Mouse (Mus musculus) MEL-GATA-1-ER (cell line): ENCODE measurements around the gene Decr2.
"Not testable (repeated sequence)": the region's sequence is repeated elsewhere in the genome, so short reads cannot be mapped to it uniquely, and the experiment has no call there.

Source experiments
- DNase-seq: peaks from one replicate; pipeline ENCODE4 v3.0.0-alpha.2; 2012; ENCODE audit warnings: low read depth; ENCODE audit errors: extremely low read depth

The Decr2 gene

DNA sequence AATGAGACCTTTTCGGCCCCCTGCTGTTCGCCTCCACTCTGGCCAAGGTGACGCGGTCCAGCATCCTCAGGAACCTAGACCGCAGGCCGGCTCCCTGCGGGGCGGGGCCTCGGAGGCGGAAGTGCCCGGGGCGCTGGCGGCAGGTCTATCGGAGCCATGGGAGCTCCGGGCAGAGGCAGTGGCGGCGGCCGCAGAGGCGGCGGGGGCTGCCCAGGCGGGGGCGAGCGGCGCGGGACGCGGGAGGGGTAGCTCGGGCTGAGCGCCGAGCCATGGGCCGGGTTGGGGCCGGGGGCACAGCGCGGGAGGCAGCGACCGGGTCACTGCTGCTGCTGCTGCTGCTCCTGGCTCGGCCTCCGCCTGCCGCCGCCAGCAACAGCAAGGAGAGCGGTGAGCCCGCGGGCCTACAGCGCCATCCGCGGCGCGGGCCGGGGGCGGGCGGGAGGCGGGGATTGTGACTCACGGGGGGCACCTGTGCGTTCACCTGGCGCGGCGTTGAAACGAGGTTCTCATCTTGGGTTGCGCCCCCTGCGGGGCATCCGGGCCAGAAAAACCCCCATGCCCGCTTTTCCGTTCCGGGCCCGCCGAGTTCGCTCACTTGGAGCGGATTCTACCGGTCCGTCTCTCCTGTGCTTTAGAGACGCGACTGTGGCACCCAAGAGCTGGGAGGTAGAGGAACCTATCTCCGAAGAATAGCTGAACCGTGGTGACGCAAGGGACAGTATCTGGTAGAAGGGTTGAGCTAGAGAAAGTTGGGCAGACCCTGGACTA, 23.2 kb upstream of the Decr2 start, which contains the start of gene Tmem8:
Gene Tmem8, plus strand, starts transcription at position 119 of the 768 bp plus-strand sequence.
- no peak for DNase-seq

DNA sequence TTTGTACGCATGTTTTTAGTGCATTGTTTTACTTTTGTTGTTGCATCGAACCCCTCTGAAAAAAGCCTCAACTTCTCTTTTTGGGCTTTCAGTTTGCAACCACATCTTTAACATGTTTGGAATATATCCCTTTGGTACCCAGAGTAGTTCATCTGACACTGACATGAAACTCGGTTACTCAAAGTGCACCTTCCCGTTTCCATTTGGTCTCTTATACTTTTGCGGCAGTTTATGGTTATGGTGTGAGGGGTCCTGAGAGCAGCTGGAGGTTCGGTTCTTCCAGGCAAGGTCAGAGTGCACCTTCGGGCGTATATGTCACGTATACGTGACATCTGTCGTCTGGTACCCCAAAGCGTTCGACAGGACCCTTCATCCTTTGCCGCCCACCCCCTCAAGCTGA, 22.6 kb upstream of the Decr2 start:
- DNase-seq: no peak

DNA sequence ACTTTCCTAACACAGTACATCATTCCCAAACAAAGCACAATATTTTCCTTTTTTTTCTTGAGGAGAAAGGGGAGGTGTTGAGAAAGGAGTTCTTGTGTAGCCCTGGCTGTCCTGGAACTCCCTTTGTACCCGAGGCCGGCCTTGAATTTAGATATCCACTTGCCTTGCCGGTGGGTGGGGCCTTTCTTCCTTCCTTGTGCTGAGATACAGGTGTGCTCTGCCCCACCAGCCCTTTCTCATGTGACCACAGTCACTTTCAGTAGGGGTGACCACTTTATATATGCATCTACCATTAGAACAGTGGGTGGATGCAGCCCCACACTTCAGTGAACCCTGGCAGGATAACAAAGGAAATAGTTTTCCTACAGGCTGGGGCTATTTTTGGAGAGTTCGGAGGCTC, 21.6 kb upstream of the Decr2 start:
- DNase-seq: no peak

DNA sequence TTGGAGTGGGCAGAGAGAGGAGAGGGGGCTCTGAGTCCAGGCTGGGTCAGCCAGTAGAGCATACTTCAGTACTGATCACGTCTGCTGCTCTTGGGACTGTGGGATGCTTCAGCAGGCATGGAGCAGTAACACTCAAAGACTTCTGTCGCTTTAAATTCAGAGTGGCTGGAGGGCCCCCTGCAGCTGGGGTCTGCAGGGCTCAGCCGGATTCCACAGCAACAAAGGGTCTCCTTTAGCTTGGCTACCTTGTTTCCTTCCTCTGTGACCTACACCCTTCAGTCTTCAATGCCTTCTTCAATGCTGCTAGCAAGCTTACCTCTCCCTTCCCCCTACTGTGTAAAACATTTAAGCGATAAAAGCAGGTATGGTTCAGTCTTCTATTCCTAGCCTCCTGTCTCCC, 20.9 kb upstream of the Decr2 start:
- no peak for DNase-seq

DNA sequence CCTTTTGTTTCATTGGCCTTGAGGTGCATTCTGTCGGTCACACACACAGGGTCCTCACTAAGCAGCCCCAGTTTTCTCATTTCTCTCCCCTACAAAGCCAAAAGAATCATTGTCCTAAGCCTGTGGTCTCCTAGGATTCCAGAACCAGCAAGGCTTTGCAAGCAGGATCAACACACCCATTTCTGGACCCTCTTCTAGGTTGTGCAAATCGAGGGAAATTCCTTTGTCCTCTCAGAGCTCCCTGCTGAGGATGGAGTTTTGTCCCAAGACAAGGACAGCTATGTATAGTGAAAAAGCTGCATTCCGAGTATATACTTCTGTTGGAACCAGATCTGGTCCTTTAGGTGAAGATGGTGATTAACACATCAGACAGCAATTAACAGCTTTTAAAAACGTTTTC, 20.0 kb upstream of the Decr2 start:
- no peak for DNase-seq

DNA sequence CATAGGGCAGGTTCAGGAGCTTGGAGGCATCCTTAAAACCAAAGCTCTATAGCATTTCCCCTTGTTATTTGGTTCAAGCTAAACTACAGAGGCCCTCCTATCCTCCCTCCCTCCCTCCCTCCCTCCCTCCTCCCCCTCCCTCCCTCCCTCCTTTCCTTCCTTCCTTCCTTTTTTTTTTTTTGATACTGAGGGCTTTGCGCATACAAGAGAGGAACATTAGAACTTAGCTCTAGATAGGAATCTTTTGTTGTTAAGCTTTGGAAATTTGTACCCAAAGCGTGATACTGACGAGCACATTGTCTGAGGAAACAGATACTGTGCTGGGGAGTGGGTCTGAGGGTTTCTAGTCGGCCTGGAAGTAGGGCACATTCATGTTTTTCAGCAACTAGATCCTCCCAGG, 15.5 kb upstream of the Decr2 start:
- DNase-seq: no peak

DNA sequence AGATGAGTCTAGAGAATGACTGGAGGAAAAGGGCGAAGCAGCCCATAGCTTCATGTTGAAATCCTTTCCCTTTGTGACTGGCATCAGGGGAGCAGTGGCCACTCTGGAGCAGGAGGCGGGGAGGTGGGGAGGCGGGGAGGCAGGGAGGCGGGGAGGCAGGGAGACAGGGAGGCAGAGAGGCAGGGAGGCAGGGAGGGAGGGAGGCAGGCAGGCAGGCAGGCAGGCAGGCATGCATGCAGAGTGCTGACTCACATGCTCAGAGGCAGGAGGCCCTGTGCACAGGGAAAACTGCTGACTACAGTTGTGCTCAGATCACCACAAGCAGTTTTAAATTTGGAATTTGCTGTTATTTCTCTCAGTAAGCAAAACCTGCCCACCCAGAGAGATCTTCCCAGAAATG, 11.3 kb upstream of the Decr2 start:
- no peak for DNase-seq

DNA sequence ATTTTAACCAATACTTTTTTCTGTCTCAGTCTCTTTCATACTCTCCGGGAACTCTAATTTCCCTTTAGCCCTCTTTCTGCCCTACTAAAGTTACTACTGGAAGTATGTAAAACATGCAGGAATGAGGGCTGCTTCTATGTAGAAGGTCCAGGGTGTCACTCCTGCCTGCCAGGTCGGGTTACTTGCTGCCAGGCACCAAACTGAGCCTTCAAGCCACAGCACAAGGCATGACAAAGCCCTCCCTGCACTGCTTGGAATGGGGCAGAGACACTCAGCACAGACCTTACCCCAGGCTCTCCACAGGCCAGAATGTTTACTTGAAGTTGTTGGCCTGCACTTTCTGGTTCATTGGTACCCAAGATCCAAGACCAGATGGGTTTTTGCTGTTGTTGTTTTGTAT, 10.0 kb upstream of the Decr2 start:
- no peak for DNase-seq

DNA sequence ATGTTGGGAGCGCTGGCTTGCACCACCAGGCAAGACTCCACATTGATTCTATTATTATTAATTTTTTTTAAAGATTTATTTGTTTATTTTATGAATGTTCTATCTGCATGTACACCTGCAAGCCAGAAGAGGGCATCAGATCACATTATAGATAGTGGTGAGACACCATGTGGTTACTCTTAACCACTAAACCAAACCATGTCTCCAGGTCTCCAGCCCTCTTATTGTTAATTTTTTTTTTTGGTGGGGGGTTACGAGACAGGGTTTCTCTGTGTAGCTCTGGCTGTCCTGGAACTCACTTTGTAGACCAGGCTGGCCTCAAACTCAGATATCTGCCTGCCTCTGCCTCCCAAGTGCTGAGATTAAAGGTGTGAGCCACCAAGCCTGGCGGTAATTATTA, 9.2 kb upstream of the Decr2 start:
- DNase-seq: not testable (repeated sequence)

DNA sequence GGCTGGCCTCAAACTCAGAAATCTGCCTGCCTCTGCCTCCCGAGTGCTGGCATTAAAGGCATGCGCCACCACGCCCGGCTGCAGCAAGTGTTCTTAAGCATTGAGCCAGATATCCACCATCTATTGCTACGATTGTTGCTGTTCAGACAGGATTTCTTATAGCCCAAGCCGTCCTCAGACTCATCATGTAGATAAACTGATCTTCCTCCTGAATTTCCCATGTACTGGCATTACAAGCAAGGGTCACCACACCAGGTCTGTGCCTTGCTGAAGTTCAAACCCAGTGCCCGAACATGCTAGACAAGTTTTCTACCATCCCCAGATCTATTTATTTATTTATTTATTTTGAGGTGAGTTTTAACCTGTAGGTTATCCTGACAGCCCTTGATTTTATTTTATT, 8.3 kb upstream of the Decr2 start:
- DNase-seq: no peak

DNA sequence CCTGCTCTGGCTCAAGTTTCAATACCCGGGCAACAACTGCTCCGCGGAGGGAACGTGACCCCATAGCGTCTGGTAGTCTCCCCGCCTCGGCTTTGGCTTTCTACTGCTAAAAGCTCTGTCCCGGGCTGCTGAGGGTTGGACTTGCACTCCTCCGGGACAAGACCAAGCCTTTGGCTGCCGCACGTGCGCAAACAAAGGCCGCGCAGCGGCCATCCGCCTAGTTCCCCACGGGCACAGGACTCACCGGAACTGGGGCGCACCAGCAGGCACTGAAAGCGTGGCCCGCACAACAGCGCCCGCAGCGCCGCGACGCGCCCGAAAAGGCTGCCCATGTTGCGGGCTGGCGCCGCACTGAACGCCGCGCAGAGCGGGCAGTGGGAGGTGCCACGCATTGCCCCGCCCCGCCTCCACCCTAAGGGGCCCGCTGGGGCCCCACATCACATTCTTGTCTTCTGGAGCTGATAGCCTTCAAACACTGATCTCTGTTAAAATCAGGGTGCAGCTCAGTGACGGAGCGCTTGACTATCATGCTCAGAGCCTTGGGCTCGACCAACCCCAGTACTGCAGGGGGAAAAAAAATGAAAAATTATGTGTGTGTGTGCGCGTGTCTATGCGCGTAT, 5.1 kb upstream of the Decr2 start, which contains the start of gene Nme4:
Gene Nme4, minus strand, starts transcription at position 482 of the 620 bp plus-strand sequence.
- no peak for DNase-seq

DNA sequence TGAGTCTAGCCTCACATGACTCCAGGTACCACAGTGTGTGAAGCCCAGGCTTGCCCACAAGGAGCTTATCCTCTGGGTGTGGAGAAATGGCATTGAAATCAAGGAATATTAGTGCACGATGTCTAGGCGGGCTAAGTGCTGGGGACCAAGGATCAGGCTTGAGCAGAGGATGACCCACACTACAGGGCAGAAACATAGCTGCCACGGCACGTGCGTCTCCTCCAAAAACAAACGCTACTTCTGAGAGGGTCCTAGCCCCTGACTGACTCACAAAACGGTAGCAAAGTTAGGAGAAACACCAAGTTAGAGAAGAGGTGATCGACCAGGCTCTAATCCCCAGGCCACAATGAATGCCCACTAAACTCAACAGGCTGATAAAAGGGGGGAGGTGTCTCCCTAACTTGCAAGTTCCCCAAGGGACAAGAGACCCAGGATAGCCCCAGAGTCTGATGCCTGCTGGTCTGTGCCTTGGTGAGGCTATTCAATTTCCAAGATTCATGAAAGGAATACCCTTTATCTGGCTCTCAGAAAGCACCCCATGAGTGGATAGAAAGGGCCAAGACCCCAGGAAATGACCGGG, 4.5 kb upstream of the Decr2 start:
- no peak for DNase-seq

DNA sequence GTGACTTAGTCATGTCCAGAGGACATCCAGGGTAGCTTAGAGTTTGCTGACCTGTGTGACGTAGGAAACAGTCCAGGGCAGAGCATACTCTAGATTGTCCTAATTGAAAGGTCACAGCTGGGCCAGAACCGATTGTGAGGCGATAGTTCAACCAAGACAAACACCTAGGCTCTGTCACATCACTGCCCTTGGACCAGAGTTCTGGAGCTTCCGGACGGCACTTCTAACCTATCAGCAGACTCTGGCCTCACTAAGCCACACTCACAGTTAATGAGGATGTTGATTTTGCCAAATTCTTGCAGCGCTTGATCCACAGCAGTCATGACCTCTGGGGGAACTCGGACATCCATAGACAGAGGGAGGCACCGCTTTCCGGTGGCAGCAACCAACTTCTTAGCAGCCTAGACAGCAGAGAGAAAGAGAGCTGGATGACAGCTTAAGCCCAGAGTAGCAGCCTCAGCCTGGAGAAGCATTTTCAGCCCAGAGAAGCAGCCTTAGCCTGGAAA, 3.0 kb downstream of the Decr2 start:
- no peak for DNase-seq

DNA sequence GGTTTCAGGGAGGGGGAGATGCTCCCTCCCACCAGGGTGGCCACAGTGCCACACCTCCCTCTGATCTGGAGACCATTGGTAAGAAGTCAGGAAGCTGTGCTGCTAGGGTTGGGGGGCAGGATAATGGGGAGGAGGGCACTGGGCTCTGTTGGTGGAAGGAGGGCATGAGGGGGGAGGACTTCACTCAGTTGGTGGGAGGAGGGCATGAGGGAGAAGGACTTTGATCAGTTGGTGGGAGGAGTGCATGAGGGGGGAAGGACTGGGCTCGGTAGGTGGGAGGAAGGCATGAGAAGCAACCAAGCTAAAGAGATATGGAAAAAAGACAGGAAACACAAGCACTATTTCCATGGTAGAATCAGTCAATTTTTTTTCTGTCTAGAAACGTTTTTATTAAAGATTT, 9.3 kb downstream of the Decr2 start:
- no peak for DNase-seq

DNA sequence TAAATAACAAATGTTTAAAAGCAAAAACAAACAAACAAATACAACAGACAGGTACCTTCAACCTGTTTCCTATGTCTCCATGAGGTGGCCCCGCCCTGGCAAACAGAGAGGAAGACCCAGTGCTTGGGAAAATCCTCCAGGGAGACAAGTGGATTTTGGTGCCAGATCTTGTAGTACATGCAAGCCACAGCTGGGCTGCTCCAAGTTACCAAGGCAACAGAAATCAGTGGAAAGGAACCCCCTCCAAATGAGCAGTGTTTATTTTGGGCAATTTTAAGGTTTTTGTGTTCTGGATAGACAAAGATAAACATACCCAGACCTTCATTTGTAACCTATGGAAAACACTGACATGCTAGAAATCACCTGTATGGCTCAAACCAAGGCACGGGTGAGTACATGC, 11.3 kb downstream of the Decr2 start:
- DNase-seq: no peak

DNA sequence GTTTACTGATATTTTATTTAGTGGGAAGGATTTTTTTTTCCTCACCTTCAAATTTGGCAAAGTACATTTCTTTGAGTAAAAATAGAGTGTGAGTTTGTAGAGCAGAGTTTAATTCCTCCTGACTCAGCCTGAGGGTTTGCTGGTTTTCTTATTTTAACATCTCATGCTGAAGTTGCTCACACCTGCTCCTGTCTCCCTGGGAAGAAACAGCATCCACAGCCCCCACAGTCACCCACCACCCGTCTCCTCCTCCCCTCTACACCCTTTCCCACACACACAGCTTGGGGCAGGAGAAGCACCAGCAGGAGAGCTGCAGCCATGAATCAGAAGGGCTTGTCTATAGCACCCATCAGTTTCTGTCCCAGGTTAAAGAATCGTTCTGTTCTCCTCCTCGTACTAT, 14.9 kb downstream of the Decr2 start:
- no peak for DNase-seq

DNA sequence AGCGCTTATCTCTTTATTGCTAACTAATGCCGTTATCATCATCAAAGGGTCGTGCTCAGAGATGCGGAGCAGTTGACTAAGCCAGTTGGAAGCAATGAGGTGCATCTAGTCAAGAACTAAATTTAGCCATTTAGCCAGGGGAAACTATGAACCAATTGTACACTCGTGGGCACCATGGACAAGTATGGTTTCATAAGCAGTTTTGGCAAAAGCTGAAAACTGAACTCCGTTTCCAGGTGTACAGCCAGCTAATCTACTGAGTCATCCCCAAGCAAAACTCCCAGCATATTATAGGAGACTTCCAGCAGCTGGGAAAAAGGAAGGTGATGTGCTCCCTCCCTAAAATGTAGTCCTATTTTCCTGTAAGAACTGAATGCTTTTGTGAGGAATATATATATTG, 20.0 kb downstream of the Decr2 start:
- DNase-seq: no peak

DNA sequence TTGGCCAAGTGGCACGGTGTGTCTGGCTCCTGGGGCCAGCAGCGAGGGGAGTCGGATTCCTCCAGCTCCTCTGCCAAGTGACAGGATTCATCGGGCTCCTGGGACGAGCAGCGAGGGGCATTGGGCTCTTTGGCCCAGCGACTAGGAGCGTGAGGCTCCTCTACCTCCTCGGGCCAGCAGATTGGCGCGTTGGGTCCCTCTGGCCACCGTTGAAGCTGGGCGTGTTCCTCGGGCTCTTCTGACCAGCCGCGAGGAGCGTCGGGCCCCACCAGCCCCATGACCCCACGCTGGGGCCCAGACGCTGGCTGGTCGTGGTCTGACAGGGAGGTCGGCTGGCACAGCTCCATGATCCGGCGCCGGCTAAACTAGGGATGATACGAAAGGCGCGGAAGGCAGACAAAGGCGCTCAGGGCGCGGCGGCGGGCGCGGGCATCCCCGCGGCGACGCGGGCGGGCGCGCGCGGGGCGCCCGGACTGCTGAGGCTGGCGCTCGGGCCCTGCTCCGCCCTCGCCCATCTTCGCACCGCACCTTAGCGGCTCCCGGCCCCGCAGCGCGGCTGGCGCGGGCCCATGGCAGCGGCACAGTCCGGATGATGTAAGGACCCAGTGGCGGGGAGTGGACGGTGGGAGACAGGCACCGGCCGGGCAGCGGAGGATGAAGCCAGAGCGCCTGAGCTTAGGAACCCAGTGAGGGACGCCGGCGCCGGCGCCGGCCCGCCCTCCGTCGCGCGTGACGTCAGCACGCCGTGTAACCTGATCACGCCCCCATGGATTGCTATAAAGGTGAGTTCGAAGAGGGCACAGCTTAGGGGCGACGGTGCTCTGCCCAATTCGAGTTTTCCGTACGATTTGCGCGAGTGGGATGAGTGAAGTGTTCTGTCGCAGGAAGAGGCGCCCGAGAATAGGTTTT, 21.1 kb downstream of the Decr2 start, which contains the start of gene Rab11fip3:
Gene Rab11fip3, minus strand, starts transcription at position 725 of the 909 bp plus-strand sequence.
- peak; percentile 69 for DNase-seq

DNA sequence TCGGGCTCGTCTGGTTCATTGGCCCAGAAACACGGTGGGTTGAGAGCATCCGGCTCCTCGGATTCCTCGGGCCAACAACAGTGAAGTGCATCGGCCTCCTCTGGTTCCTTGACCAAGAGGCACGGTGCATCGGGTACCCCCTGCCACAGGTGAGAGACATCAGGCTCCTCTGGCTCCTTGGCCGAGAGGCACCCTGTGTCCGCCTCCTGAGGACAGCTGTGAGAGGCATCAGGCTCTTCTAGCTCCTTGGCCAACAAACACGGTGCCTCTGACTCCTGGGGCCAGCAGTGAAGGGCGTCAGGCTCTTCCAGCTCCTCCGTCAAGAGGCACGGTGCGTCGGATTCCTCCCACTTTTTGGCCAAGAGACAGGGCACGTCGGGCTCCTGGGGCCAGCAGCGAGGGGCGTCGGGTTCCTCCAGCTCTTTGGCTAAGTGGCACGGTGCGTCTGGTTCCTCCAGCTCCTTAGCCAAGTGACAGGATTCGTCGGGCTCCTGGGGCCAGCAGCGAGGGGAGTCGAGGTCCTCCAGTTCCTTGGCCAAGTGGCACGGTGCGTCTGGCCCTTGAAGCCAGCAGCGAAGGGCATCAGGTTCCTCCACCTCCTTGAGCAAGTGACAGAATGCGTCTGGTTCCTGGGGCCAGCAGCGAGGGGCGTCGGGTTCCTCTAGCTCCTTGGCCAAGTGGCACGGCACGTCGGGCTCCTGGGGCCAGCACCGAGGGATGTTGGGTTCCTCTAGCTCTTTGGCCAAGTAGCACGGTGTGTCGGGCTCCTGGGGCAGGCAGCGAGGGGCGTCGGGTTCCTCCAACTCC, 21.9 kb downstream of the Decr2 start:
- no peak for DNase-seq

DNA sequence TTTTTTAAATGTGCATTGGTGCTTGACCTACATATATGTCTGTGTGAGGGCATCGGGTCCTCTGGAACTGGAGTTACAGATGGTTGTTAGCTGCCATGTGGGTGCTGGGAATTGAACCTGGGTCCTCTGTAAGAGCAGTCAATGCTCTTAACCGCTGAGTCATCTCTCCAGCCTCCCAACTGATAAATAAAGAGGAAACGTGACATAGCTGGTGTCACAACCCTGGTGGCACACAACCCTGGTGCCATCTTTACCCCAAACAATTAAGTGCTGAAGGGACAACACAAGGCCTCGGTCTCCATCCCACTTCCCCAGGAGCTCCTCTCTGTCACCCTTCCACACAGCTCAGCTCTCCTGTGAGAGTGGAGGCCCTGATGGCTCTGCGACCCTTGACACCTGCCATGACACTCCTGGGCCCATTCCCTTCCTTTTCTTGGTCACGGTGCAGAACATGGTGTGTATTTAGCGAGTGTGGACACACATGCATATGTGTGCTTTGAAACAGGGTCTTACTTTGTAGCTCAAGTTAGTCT, 23.6 kb downstream of the Decr2 start:
- DNase-seq: no peak
